9 mouse cellular contexts compared by ENCODE assay signal in genomic region chr16:79058775-79059558, GRCm38 (mm10). TPM values are rescaled to one million over a fixed set of nuclear protein-coding genes. Genes with fewer than 3 reads are reported as not detected.
DNase-seq lines count a peak whose midpoint lies in the region; ATAC-seq lines count a peak whose summit lies in the region.
"Had no signal": no experiment of that assay in that cellular context is flagged by ENCODE, and none has a peak within 500 bp of the region (broad histone marks: within the 10 kb centered on the region; RNA-seq: fewer than 3 reads in every experiment).

No protein-coding gene starts in this region.

- H3K27me3 ChIP-seq in neural tube, embryonic 11.5 days (ENCODE audit: control insufficient read depth, insufficient read depth, low read length), result no peaks in the 10 kb centered on the region

- DNase-seq in cerebellum, postnatal 14 days, result peak; percentile 56 to 65
- DNase-seq in cerebellum, adult 11-12 months, result no peak
- DNase-seq in ovary, postnatal 14 days (ENCODE audit: low spot score), result peak; percentile 1
- DNase-seq in ovary, adult 18-20 months (ENCODE audit: low spot score), result no peak
- DNase-seq in forelimb bud, embryonic 11.5 days (ENCODE audit: low read depth, low spot score), result peak; percentile 30
- peak; percentile 27 to 42 for DNase-seq in left cerebral cortex, adult 18-20 months (ENCODE audit: low spot score in 2 of 2)
- DNase-seq in neural tube, embryonic 11.5 days (ENCODE audit: low spot score), result peak; percentile 18
- no peak for DNase-seq in spleen, postnatal 14 days (ENCODE audit: low spot score in 2 of 2)

- no peaks in the 10 kb centered on the region for H3K36me3 ChIP-seq in neural tube, embryonic 11.5 days (ENCODE audit: control insufficient read depth, insufficient read depth, low read length)

- no peak for ATAC-seq in neural tube, embryonic 11.5 days (ENCODE audit: insufficient read depth, low FRiP score, low TSS enrichment)

- H3K9me3 ChIP-seq in neural tube, embryonic 11.5 days (ENCODE audit: control insufficient read depth, low read length), result no peaks in the 10 kb centered on the region

- H3K27ac ChIP-seq in neural tube, embryonic 11.5 days (ENCODE audit: low read depth, low read length), result no peak overlapping the region

- H3K4me2 ChIP-seq in neural tube, embryonic 11.5 days (ENCODE audit: low read depth), result no peak overlapping the region

- 73% methylated on average over 12 of the region's 12 CpGs for WGBS in neural tube, embryonic 11.5 days

- no peak overlapping the region for H3K9ac ChIP-seq in neural tube, embryonic 11.5 days (ENCODE audit: low read length)

- no peak overlapping the region for H3K4me3 ChIP-seq in neural tube, embryonic 11.5 days (ENCODE audit: low read depth, low read length)

- no peaks in the 10 kb centered on the region for H3K4me1 ChIP-seq in neural tube, embryonic 11.5 days (ENCODE audit: control insufficient read depth, insufficient read depth, low read length)

RNA-seq across cellular contexts. Expression of gene Tmprss15, which starts 31.9 kb away (rescaled TPM):
- not detected for total RNA-seq in left cerebral cortex, adult 18-20 months (2021)
- not detected in 2 replicates for polyA plus RNA-seq in neural tube, embryonic 11.5 days (2014; fragmentation: Nextera tagmentation; extraction: Ambion mirVana)
- polyA plus RNA-seq: lung, embryonic 16.5 days had no signal

Comparison
In these comparisons a context has a peak if more than half of its experiments do, and no peak if none do; other contexts are left out.
1. DNase-seq: peak in cerebellum, postnatal 14 days (2 of 2), ovary, postnatal 14 days (single experiment), forelimb bud, embryonic 11.5 days (single experiment), left cerebral cortex, adult 18-20 months (2 of 2) and neural tube, embryonic 11.5 days (single experiment); none in cerebellum, adult 11-12 months (single experiment), ovary, adult 18-20 months (single experiment) and spleen, postnatal 14 days (0 of 2).